Mouse (Mus musculus) heart, postnatal 14 days (tissue): ENCODE measurements around the gene Nrxn1. TPM values are rescaled to one million over a fixed set of nuclear protein-coding genes. Genes with fewer than 3 reads are reported as not detected.
A peak's percentile ranks its signal among the peaks of the same experiment; 100 is the strongest.

Source experiments
- DNase-seq, 2 experiments: peaks; one replicate each; pipeline ENCODE4 v3.0.0; 2021 to 2022
- intact Hi-C: fragments of 180-260 bp; cut with DNase I; formaldehyde crosslinking; loops from one replicate; pipeline ENCODE4 v1.15.1; 2025
- long read RNA-seq, 2 experiments: library from polyadenylated mRNA; stranded (forward); transcript quantifications; one replicate each; pipeline ENCODE4 v2.0.0; 2021
- total RNA-seq, 2 experiments: library from RNA; stranded (reverse); gene quantifications; 2 replicates each; pipeline ENCODE4 v1.2.3; 2021

The Nrxn1 gene
- total RNA-seq: 1 to 10 TPM; 1.3 to 1.7 TPM
- long read RNA-seq, experiment 1: 0 reads
- long read RNA-seq, experiment 2, partial matches to known transcripts: 0 of 1 reads
- long read RNA-seq, experiment 2, other reads (novel, unspliced or antisense): 1 of 1 reads

DNA sequence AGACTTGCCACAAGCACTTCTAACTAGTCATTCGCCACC, at the start of gene Nrxn1:
Gene Nrxn1, minus strand, starts transcription at position 30 of the 39 bp plus-strand sequence.
- DNase-seq: no peak
- intact Hi-C loops: no loop called here

DNA sequence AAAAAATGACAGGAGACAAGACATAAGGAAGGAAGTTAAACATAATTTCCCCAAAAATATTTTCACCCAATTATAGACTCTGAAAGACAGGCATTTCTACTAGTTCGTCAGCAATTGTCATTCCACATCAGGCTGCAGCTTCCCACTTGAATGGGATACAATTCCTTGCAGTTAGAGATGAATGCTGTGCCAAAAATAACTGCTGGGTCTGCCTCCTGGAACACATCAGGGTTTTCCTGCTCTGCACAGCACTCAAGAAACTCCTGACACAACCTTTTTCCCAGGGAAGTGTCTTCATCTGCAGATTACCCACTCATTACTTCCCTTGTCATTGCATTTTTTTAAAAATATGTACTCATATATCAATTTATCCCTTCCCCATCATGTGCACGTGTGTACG, 44.0 kb upstream of the Nrxn1 start:
- no peak for DNase-seq
- intact Hi-C loops: no loop called here

DNA sequence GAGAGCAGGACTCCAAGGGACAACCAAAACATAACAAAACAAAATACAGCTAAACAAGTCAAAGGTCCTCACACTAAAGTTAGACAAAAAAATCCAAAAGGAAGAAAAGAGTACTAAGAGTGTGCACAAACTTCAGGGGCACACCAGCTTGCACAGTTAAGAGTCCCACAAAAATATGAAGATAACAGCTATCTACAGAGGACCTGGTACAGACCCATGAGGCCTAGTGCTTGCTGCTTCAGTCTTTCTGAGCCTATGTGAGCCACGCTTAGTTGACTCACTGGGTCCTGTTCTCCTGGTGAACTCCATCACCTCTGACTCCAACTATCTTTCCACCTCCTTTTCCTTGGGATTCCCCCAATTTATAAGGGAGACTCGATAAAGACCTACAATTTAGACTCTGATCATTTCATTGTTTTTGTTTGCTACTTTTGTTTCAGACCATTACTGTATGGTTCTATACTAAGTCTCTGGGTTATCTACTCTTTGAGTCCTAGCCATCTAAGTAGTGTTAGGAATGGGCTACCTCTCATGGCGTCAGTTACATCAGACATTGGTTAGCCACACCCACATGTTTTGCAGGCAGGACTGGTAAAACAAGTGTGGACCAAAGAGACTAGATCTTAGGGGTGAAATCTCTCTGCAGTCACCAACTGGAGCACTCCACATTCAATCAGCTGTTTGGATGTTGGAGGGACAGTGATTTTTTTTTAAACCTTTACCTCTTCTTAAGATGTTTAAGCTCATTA, 20.2 kb upstream of the Nrxn1 start:
- intact Hi-C loops: no loop called here

GRCm38 (mm10) chr17:91112085-91112484, 19.2 kb upstream of the Nrxn1 start:
- intact Hi-C loops: no loop called here
- DNase-seq: no peak

More for the DNA sequence above, 20.2 kb upstream of the Nrxn1 start:
- DNase-seq: no peak

GRCm38 (mm10) chr17:91093081-91093875, 407 bp upstream of the Nrxn1 start:
- no peak for DNase-seq
- intact Hi-C loops: no loop called here

DNA sequence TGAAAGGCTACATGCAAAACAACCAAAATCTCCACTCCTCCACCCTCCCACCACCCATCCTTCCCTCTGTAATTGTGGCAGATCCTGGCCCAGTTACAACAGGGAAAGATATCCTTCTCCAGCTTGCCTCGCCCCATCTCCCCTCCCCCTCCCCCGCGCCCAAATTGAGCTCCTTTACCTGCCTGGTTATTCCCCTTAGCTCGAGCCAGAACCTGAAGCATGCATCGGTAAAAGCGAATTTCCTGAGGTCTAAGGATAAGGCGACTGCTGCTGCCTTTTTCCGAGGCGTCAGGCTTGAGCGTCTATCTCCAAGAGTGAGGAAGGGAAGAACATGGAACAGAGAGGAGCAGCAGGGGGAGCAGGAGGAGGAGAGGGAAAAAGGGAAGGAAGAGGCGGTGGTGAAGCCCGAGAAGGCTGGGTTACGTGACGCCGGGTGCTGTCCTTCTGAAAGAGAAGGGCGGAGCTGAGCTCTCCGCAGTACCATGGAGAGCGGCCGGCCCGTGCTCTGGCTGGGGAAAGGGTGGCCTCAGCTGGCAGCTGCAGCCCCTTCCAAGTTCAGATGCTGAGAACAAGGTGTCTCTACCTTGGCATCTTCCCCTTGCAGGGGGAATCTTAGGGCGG, 340 bp downstream of the Nrxn1 start:
- intact Hi-C loops: no loop called here
- peak; percentile 42 to 51 for DNase-seq

DNA sequence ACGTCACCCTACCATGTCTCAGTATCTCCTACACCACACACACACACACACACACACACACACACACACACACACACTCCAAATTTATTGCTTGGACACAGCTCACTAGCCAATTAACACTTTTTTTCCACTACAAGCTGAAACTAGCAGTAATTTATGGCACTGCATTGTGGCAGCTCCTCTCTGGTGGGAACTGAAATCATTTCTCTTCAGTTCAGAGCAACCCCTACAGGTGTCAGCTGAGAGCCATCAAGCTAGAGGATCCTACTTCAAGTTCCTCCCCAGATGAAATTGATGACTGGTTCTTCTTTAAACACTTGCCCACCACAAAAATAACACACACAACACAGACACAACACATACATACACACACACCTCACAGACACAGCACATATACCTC, 2.2 kb downstream of the Nrxn1 start:
- intact Hi-C loops: no loop called here
- no peak for DNase-seq

DNA sequence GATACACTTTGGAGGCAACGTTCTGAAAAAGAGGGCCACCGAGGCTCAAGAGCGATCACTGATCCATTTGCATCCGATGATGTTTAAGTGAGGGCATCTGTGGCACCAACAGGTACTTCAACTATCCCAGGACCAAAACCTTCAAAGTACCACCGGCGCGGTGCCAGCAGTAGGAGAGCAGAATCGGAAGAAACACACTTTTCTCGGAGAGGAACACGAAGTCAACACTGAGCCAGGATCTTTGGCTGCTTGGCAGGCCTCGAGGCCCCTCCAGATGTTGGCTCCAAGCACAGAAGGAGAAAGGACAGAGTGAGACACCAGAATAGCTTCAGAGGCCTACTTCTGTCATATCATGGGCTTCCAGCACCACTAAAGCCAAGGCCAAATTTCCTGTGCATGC, 3.9 kb downstream of the Nrxn1 start:
- no peak for DNase-seq
- intact Hi-C loops: no loop called here

GRCm38 (mm10) chr17:91088037-91088715, 4.7 kb downstream of the Nrxn1 start:
- intact Hi-C loops: no loop called here

GRCm38 (mm10) chr17:91086412-91086811, 6.5 kb downstream of the Nrxn1 start:
- DNase-seq: no peak

More at GRCm38 (mm10) chr17:91088037-91088715, 4.7 kb downstream of the Nrxn1 start:
- no peak for DNase-seq

GRCm38 (mm10) chr17:91085416-91085815, 7.5 kb downstream of the Nrxn1 start:
- DNase-seq: no peak
- intact Hi-C loops: no loop called here

More at GRCm38 (mm10) chr17:91086412-91086811, 6.5 kb downstream of the Nrxn1 start:
- intact Hi-C loops: no loop called here

DNA sequence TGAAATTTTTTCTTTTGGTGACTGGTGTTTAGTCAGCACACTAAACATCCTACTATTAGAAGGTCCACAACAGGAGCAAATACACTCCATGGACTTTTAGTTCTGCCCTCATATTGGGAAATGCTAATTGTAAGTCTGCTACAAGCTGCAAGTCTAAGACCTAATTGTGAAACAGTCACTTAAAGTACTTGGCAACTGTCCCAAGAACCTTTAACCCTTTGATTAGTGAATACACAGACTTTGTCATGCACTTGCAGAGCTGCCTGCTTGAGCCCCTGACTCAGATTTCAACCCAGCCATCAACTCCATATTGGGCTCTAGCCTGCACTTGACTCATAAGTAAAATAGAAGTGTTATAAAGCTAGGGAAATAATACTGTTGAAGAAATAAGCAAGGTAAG, 13.8 kb downstream of the Nrxn1 start:
- intact Hi-C loops: no loop called here
- DNase-seq: no peak

GRCm38 (mm10) chr17:91074780-91075179, 18.1 kb downstream of the Nrxn1 start:
- DNase-seq: no peak
- intact Hi-C loops: no loop called here

GRCm38 (mm10) chr17:91033466-91033865, 59.4 kb downstream of the Nrxn1 start:
- DNase-seq: no peak
- intact Hi-C loops: no loop called here

GRCm38 (mm10) chr17:91025061-91025623, 67.7 kb downstream of the Nrxn1 start:
- intact Hi-C loops: no loop called here
- DNase-seq: peak in 1 of 2 experiments; percentile 1

DNA sequence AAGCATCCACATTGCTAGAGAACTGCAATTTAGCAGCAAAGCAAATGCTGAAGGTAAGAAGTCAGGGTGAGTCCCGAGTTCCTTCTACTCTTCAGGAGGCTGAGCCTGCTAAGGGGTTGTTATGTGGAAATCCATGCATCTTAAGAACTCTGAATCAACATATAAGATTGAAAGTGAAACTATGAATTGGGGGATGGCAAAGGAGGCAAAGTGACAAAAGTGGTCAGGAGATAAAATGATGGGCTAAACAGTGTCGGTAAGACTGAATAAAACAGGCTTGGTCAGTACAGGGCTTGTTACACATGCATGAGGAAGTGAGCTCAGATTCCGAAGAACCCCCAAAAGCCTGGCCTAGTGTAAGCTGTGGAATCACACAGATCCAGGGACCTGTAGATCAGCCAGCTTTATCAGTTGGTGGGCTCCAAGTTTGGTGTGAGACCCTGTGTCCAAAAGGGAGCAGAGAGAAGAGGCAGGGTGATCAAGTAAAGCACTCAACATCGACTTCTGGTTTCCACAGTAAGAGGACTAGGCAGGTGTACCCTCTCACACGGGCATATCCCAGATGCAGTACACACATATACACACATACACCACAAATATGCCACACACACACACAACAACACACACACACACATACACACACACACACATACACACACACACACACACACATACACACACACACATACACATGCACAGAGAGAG, 85.3 kb downstream of the Nrxn1 start:
- intact Hi-C loops: no loop called here
- DNase-seq: no peak

GRCm38 (mm10) chr17:91000389-91000788, 92.5 kb downstream of the Nrxn1 start:
- no peak for DNase-seq
- intact Hi-C loops: no loop called here

DNA sequence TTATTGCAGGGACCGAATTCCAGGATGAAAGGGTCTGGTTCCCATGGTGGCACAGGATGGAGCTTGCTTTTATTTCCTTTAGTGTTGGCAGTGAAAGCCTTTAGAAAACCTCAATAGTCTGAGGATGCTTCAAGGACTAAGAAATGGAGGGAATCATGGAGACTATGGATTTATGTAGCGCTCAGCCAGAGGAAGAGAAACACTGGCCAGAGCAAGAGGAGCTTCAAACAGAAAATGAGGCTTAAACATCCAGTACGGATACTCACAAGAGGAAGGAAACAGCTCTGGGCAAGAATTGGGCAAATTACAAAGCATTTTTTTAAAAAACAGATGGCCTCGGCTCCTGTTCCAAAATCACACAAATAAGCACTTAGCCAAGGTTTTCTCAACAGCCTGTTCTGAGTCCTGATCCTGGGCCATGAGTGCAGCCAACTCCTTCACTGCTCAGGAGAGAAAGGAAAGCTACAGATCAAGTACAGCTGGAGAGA, 93.2 kb downstream of the Nrxn1 start:
- intact Hi-C loops: no loop called here
- DNase-seq: peak; percentile 19 to 21

DNA sequence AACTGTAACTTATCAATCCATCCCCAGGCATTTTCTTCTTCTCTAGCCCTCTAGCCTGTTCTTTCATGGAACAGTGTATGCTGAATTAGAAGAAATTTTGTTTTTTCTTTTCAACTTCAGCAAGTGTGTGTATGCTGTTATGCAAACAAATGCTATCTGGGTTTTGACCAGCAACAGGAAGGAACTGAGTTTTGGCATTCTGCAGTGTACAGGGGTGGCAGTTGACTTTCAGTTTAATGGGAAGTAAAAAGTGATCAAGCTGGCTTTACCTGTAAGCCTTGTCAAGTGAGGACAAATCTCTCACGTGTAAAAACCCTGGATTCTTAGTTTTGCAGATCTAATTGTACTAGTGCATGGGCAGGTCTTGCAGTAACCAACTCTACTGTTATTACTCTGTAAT, 95.2 kb downstream of the Nrxn1 start:
- DNase-seq: no peak
- intact Hi-C loops: no loop called here

GRCm38 (mm10) chr17:90995436-90995835, 97.4 kb downstream of the Nrxn1 start:
- no peak for DNase-seq
- intact Hi-C loops: no loop called here
